Mouse (Mus musculus) adrenal gland, adult 8-10 months (tissue): ENCODE measurements at regions not wholly inside any gene's neighbourhood (a gene's known extent, or its start where the extent isn't known, plus 50 kb on each side); places are given as distances from the start of the nearest gene placed in this dataset.

Experiments
- DNase-seq: peaks from one replicate; pipeline ENCODE4 v3.0.0; 2022

GRCm38 (mm10) chr11:22646192-22646936, 134.5 kb downstream of the Tmem17 start:
- DNase-seq, result no peak

- no peak for DNase-seq
These were observed 136.4 kb downstream of the Tmem17 start for GRCm38 (mm10) chr11:22648275-22648674.

- no peak for DNase-seq
These were observed 138.9 kb downstream of the Tmem17 start for GRCm38 (mm10) chr11:22650771-22651170.

- DNase-seq, result no peak
These were observed 139.4 kb downstream of the Tmem17 start for GRCm38 (mm10) chr11:22651313-22651712.

GRCm38 (mm10) chr11:22651911-22652310, 140.0 kb downstream of the Tmem17 start:
- DNase-seq, result no peak

- no peak for DNase-seq
These were observed 141.0 kb downstream of the Tmem17 start for GRCm38 (mm10) chr11:22652931-22653330.

GRCm38 (mm10) chr11:22653366-22653765, 141.5 kb downstream of the Tmem17 start:
- no peak for DNase-seq

GRCm38 (mm10) chr11:22657635-22658034, 145.7 kb downstream of the Tmem17 start:
- no peak for DNase-seq

GRCm38 (mm10) chr11:22661072-22661471, 149.2 kb downstream of the Tmem17 start:
- DNase-seq, result peak; percentile 48

- peak; percentile 78 for DNase-seq
These were observed 150.0 kb downstream of the Tmem17 start for GRCm38 (mm10) chr11:22661713-22662551.

GRCm38 (mm10) chr11:22665978-22666377, 154.1 kb downstream of the Tmem17 start:
- DNase-seq, result no peak

- no peak for DNase-seq
These were observed 154.5 kb downstream of the Tmem17 start for GRCm38 (mm10) chr11:22666378-22666777.

- DNase-seq, result no peak
These were observed 156.3 kb downstream of the Tmem17 start for GRCm38 (mm10) chr11:22668220-22668619.

- no peak for DNase-seq
These were observed 157.4 kb downstream of the Tmem17 start for GRCm38 (mm10) chr11:22669267-22669666.

- no peak for DNase-seq
These were observed 160.1 kb downstream of the Tmem17 start for GRCm38 (mm10) chr11:22671791-22672490.

- DNase-seq, result no peak
These were observed 163.2 kb downstream of the Tmem17 start for GRCm38 (mm10) chr11:22675047-22675446.

GRCm38 (mm10) chr11:22675754-22676153, 163.9 kb downstream of the Tmem17 start:
- DNase-seq, result no peak

GRCm38 (mm10) chr11:22677337-22677736, 165.4 kb downstream of the Tmem17 start:
- DNase-seq, result peak; percentile 49

- DNase-seq, result peak; percentile 80
These were observed 172.7 kb downstream of the Tmem17 start for GRCm38 (mm10) chr11:22684576-22684975.

GRCm38 (mm10) chr11:22690829-22691228, 169.9 kb downstream of the B3gnt2 start:
- no peak for DNase-seq

- DNase-seq, result no peak
These were observed 168.4 kb downstream of the B3gnt2 start for GRCm38 (mm10) chr11:22692281-22692857.

GRCm38 (mm10) chr11:22692941-22693341, 167.8 kb downstream of the B3gnt2 start:
- peak; percentile 46 for DNase-seq

GRCm38 (mm10) chr11:22693376-22693775, 167.4 kb downstream of the B3gnt2 start:
- DNase-seq, result no peak
